Mouse (Mus musculus): ENCODE results near the gene Adamts9.

Adamts9 gene

GRCm38 (mm10) chr6:92726121-92726520 lies 217.2 kb downstream of the Adamts9 start:
- no peak for DNase-seq (ENCODE audit: low read depth)

DNA sequence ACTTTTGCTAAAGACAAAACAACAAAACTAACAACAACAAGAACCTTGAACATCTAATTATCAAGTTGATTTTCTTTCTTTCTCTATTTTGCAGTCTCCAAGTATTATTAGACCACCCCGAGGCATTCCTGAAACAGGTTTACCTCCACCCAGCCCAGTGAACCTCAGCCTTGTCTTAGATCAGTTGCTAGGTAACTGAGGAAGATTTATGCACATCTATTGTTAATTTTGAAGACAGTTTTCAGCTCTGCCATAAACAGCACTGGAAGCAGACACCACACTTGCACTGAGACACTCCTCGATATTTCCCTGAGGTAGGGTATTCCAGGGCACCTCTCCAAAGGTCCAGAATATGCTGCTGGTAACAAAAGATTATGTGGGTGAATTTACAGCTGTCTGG lies 218.9 kb downstream of the Adamts9 start:
- DNase-seq (ENCODE audit: low read depth): no peak

Measured in naive thymus-derived CD4-positive, alpha-beta T cell, adult 2 months (primary cell).